Mouse (Mus musculus): ENCODE data around the gene Stx1b. TPM values are rescaled to one million over a fixed set of nuclear protein-coding genes. Genes with fewer than 3 reads are reported as not detected.
"Not testable (repeated sequence)": the region's sequence is repeated elsewhere in the genome, so short reads cannot be mapped to it uniquely, and the experiment has no call there.

Stx1b gene
- polyA plus RNA-seq, 1 experiment from 2014 or later, result 9.3 TPM

- Histone ChIP-seq H3K4me1 (peaks cover 20% of the 10 kb centered on the region), H3K36me3 (peaks cover 16% of the 10 kb centered on the region)
- DNase-seq (ENCODE audit: low spot score); H3K9me3 ChIP-seq (replicated peaks); H3K27ac ChIP-seq; H3K27me3 ChIP-seq (ENCODE audit: low read depth, poor library complexity, severe bottlenecking); H3K4me3 ChIP-seq: not testable (repeated sequence)
- 75% methylated on average over 2 of the region's 2 CpGs for WGBS
Observed at GRCm38 (mm10) chr7:127840031-127840430, 15.7 kb upstream of the Stx1b start.

DNA sequence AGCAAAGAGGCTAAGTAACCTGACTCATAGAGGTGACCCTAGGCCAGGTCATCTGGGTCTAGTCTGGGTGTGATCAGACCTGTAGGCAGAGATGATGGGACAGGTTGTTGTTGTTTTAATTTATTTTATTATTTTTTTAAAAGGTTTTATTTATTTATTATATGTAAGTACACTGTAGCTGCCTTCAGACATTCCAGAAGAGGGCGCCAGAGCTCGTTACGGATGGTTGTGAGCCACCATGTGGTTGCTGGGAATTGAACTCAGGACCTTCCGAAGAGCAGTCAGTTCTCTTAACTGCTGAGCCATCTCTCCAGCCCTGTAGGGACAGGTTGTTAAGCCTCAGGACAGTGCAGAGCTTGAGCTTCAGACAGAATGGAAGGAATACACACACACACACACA, 13.5 kb upstream of the Stx1b start:
- H3K4me3 ChIP-seq; H3K9me3 ChIP-seq (replicated peaks); H3K27me3 ChIP-seq (ENCODE audit: low read depth, poor library complexity, severe bottlenecking); H3K36me3 ChIP-seq; DNase-seq (ENCODE audit: low spot score); H3K27ac ChIP-seq: not testable (repeated sequence)
- peaks cover 19% of the 10 kb centered on the region for H3K4me1 ChIP-seq
- 75% methylated on average over 4 of the region's 4 CpGs for WGBS

DNA sequence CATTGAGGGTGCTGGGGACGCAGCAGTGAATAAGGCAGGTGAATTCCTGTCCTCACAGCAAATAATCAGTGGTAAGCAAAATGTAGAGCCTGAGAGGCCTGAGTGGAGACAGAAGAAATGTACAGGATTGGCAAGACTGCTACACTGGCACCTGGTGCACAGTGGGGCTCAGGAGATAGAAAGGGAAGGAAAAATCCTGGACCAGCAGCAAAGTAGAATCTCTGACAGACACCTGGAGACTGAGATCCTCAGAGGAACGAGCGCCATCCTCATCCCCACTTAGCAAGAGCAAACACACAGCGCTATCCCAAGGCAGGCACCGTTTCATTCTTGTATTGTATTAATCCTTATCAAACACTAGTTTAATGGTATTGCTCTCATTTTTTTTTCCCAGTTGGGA, 13.1 kb upstream of the Stx1b start:
- no peaks in the 10 kb centered on the region for H3K27me3 ChIP-seq (ENCODE audit: low read depth, poor library complexity, severe bottlenecking)
- H3K27ac ChIP-seq, result no peak overlapping the region
- DNase-seq (ENCODE audit: low spot score), result no peak
- peaks cover 15% of the 10 kb centered on the region for H3K4me1 ChIP-seq
- H3K4me3 ChIP-seq, result no peak overlapping the region
- no peaks in the 10 kb centered on the region for H3K9me3 ChIP-seq (replicated peaks)
- no peaks in the 10 kb centered on the region for H3K36me3 ChIP-seq
- WGBS, result 94% methylated on average over 5 of the region's 5 CpGs

GRCm38 (mm10) chr7:127835550-127835949, 11.2 kb upstream of the Stx1b start:
- WGBS, result 88% methylated on average over 2 of the region's 2 CpGs
- H3K27me3 ChIP-seq (ENCODE audit: low read depth, poor library complexity, severe bottlenecking), result no peaks in the 10 kb centered on the region
- H3K36me3 ChIP-seq, result no peaks in the 10 kb centered on the region
- no peak overlapping the region for H3K27ac ChIP-seq
- no peak for DNase-seq (ENCODE audit: low spot score)
- H3K4me1 ChIP-seq, result no peaks in the 10 kb centered on the region
- no peak overlapping the region for H3K4me3 ChIP-seq
- no peaks in the 10 kb centered on the region for H3K9me3 ChIP-seq (replicated peaks)

GRCm38 (mm10) chr7:127823236-127824171, 845 bp downstream of the Stx1b start:
- H3K27me3 ChIP-seq (ENCODE audit: low read depth, poor library complexity, severe bottlenecking), result no peaks in the 10 kb centered on the region
- peak overlapping the region; percentile 92 for H3K27ac ChIP-seq
- 73% methylated on average over 11 of the region's 11 CpGs for WGBS
- no peak for DNase-seq (ENCODE audit: low spot score)
- no peaks in the 10 kb centered on the region for H3K36me3 ChIP-seq
- H3K9me3 ChIP-seq (replicated peaks), result no peaks in the 10 kb centered on the region; the same call in 1 of the 2 replicates
- H3K4me1 ChIP-seq, result peaks cover 45% of the 10 kb centered on the region
- H3K4me3 ChIP-seq, result peak overlapping the region; percentile 91

- H3K27me3 ChIP-seq (ENCODE audit: low read depth, poor library complexity, severe bottlenecking), result no peaks in the 10 kb centered on the region
- WGBS, result 90% methylated on average over 3 of the region's 3 CpGs
- H3K9me3 ChIP-seq (replicated peaks), result no peaks in the 10 kb centered on the region; the same call in 1 of the 2 replicates
Observed at GRCm38 (mm10) chr7:127822494-127822893, 1.9 kb downstream of the Stx1b start.

GRCm38 (mm10) chr7:127820836-127821509, 3.4 kb downstream of the Stx1b start:
- H3K9me3 ChIP-seq (replicated peaks), result no peaks in the 10 kb centered on the region; the same call in 1 of the 2 replicates
- no peaks in the 10 kb centered on the region for H3K27me3 ChIP-seq (ENCODE audit: low read depth, poor library complexity, severe bottlenecking)
- H3K4me3 ChIP-seq, result no peak overlapping the region
- H3K36me3 ChIP-seq, result peaks cover 9% of the 10 kb centered on the region; the same call in 1 of the 2 replicates
- no peak for DNase-seq (ENCODE audit: low spot score)
- H3K27ac ChIP-seq, result peak overlapping the region; percentile 34; the same call in 1 of the 2 replicates
- H3K4me1 ChIP-seq, result peaks cover 45% of the 10 kb centered on the region
- WGBS, result 70% methylated on average over 13 of the region's 13 CpGs

More at GRCm38 (mm10) chr7:127822494-127822893, 1.9 kb downstream of the Stx1b start:
- DNase-seq (ENCODE audit: low spot score), result no peak
- Histone ChIP-seq H3K36me3 (peaks cover 5% of the 10 kb centered on the region; the same call in 1 of the 2 replicates), H3K27ac (no peak overlapping the region), H3K4me1 (peaks cover 45% of the 10 kb centered on the region), H3K4me3 (no peak overlapping the region)

DNA sequence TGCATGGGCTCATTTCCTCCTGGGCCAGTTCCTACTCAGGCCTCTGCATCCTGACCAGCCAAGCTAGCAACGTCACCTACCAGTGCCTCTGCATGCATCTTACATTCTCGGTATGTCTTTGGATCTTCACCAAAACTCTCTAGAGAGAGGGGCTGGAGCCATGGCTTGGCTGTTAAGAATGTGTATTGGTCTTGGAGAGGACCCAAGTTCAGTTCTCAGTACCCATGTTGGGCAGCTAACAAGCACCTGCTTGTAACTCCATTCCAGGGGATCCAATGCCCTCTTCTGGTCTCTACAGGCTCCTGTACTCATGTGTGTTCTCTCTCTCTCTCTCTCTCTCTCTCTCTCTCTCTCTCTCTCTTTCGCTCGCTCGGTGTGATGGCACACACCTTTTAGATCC, 6.6 kb downstream of the Stx1b start:
- H3K4me1 ChIP-seq, result peaks cover 21% of the 10 kb centered on the region
- no peak overlapping the region for H3K4me3 ChIP-seq
- no peaks in the 10 kb centered on the region for H3K9me3 ChIP-seq (replicated peaks)
- H3K27ac ChIP-seq, result no peak overlapping the region
- peaks cover 28% of the 10 kb centered on the region for H3K36me3 ChIP-seq
- H3K27me3 ChIP-seq (ENCODE audit: low read depth, poor library complexity, severe bottlenecking), result no peaks in the 10 kb centered on the region
- 96% methylated on average over 5 of the region's 5 CpGs for WGBS
- no peak for DNase-seq (ENCODE audit: low spot score)

DNA sequence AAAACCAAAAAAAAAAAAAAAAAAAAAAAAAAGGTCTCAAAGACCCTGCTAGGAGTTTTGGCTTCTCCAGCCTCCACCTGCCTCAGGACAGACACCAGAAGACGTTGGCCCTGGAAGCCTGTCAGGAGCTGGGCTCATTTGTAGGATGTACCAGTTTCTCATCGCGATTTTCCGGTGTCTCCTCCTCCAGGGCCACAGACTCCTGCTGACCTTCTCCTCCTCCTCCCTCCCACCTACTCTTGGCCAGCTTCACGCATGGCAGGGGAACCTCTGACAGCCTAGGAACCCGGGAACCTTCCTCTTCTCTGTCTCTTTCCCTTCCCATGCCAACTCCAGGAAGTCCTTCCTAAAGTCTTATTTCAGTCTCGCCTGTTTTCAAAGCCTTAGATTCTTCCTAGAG, 7.3 kb downstream of the Stx1b start:
- WGBS, result 70% methylated on average over 7 of the region's 7 CpGs
- H3K36me3 ChIP-seq, result peaks cover 34% of the 10 kb centered on the region
- no peak overlapping the region for H3K4me3 ChIP-seq
- peaks cover 15% of the 10 kb centered on the region for H3K4me1 ChIP-seq
- no peaks in the 10 kb centered on the region for H3K9me3 ChIP-seq (replicated peaks)
- no peak for DNase-seq (ENCODE audit: low spot score)
- no peak overlapping the region for H3K27ac ChIP-seq
- no peaks in the 10 kb centered on the region for H3K27me3 ChIP-seq (ENCODE audit: low read depth, poor library complexity, severe bottlenecking)

GRCm38 (mm10) chr7:127815954-127816821, 8.2 kb downstream of the Stx1b start:
- DNase-seq (ENCODE audit: low spot score), result no peak

DNA sequence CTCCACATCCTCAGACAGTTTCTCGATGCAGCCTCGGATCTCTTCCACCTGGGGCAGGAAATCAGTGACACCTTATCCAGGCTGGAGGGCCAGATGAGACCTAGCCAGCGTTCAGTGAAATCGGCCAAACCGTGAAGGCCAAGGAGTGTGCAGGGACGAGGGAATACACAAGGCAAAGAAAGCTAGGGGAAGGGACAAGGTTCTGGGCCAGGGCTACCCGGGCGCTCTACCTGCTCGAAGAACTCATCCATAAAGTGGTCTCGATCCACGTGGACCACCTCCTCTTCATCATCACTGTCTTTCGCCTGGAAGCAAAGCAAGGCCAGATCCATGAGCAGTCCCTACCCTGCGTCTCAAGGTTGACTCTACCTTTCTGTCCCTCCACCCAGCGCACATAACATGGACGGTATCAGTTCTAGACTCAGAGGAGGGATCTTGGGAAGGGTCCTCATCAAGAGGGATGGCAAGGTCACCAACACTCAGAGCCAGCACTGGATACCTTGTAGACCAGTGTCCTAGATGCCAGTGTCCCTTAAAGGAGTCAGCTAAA, 9.2 kb downstream of the Stx1b start:
- no peaks in the 10 kb centered on the region for H3K9me3 ChIP-seq (replicated peaks)
- H3K27ac ChIP-seq, result no peak overlapping the region
- no peaks in the 10 kb centered on the region for H3K4me1 ChIP-seq
- H3K4me3 ChIP-seq, result no peak overlapping the region
- DNase-seq (ENCODE audit: low spot score), result no peak
- peaks cover 51% of the 10 kb centered on the region for H3K36me3 ChIP-seq
- WGBS, result 90% methylated on average over 15 of the region's 15 CpGs
- no peaks in the 10 kb centered on the region for H3K27me3 ChIP-seq (ENCODE audit: low read depth, poor library complexity, severe bottlenecking)

More at GRCm38 (mm10) chr7:127815954-127816821, 8.2 kb downstream of the Stx1b start:
- WGBS, result 68% methylated on average over 15 of the region's 15 CpGs
- H3K27me3 ChIP-seq (ENCODE audit: low read depth, poor library complexity, severe bottlenecking), result no peaks in the 10 kb centered on the region
- H3K4me1 ChIP-seq, result peaks cover 6% of the 10 kb centered on the region
- no peak overlapping the region for H3K4me3 ChIP-seq
- H3K27ac ChIP-seq, result no peak overlapping the region
- H3K36me3 ChIP-seq, result peaks cover 41% of the 10 kb centered on the region
- H3K9me3 ChIP-seq (replicated peaks), result no peaks in the 10 kb centered on the region

- Histone ChIP-seq H3K4me1 (no peaks in the 10 kb centered on the region), H3K27ac (no peak overlapping the region), H3K36me3 (peaks cover 59% of the 10 kb centered on the region), H3K4me3 (no peak overlapping the region), H3K27me3 (ENCODE audit: low read depth, poor library complexity, severe bottlenecking) (no peaks in the 10 kb centered on the region), H3K9me3 (replicated peaks) (no peaks in the 10 kb centered on the region)
- 85% methylated on average over 19 of the region's 19 CpGs for WGBS
- DNase-seq (ENCODE audit: low spot score), result no peak
Observed at GRCm38 (mm10) chr7:127814241-127814921, 10.0 kb downstream of the Stx1b start.

Data from limb, embryonic 10.5 days (tissue).